Mouse (Mus musculus) urinary bladder, postnatal 25 days (tissue): ENCODE measurements around the gene Cd300lg.

Experiments
- DNase-seq: peaks from one replicate; pipeline ENCODE4 v3.0.0; 2022; ENCODE audit warnings: low spot score

Gene Cd300lg

GRCm38 (mm10) chr11:102051954-102052353, 10.6 kb downstream of the Cd300lg start:
- no peak for DNase-seq

GRCm38 (mm10) chr11:102052697-102053096, 11.4 kb downstream of the Cd300lg start:
- no peak for DNase-seq

- DNase-seq: no peak
Measured at GRCm38 (mm10) chr11:102053183-102053582, 11.9 kb downstream of the Cd300lg start.

GRCm38 (mm10) chr11:102053847-102054246, 12.5 kb downstream of the Cd300lg start:
- DNase-seq: peak; percentile 52

- peak; percentile 74 for DNase-seq
Measured at GRCm38 (mm10) chr11:102061236-102061940, 20.1 kb downstream of the Cd300lg start.

- DNase-seq: no peak
Measured at GRCm38 (mm10) chr11:102061941-102062473, 20.7 kb downstream of the Cd300lg start.

GRCm38 (mm10) chr11:102063076-102063475, 21.8 kb downstream of the Cd300lg start:
- no peak for DNase-seq

- no peak for DNase-seq
Measured at GRCm38 (mm10) chr11:102068969-102069368, 27.7 kb downstream of the Cd300lg start.

GRCm38 (mm10) chr11:102069633-102070032, 28.3 kb downstream of the Cd300lg start:
- no peak for DNase-seq

GRCm38 (mm10) chr11:102070426-102070825, 29.1 kb downstream of the Cd300lg start:
- DNase-seq: no peak

GRCm38 (mm10) chr11:102072729-102073128, 31.4 kb downstream of the Cd300lg start:
- no peak for DNase-seq

GRCm38 (mm10) chr11:102073722-102074121, 32.4 kb downstream of the Cd300lg start:
- no peak for DNase-seq

- DNase-seq: peak; percentile 44
Measured at GRCm38 (mm10) chr11:102082322-102082721, 41.0 kb downstream of the Cd300lg start.

GRCm38 (mm10) chr11:102083193-102083592, 41.9 kb downstream of the Cd300lg start:
- no peak for DNase-seq

- no peak for DNase-seq
Measured at GRCm38 (mm10) chr11:102084159-102084558, 42.9 kb downstream of the Cd300lg start.

GRCm38 (mm10) chr11:102086331-102086730, 45.0 kb downstream of the Cd300lg start:
- no peak for DNase-seq

- peak; percentile 65 for DNase-seq
Measured at GRCm38 (mm10) chr11:102087081-102087751, 45.9 kb downstream of the Cd300lg start.

- peak; percentile 56 for DNase-seq
Measured at GRCm38 (mm10) chr11:102087931-102088898, 46.9 kb downstream of the Cd300lg start, which contains the start of gene Mpp2. Gene Mpp2, minus strand, starts transcription at chr11:102088515.

GRCm38 (mm10) chr11:102089088-102089808, 47.9 kb downstream of the Cd300lg start:
- DNase-seq: peak; percentile 43

GRCm38 (mm10) chr11:102095676-102096075, 54.4 kb downstream of the Cd300lg start:
- DNase-seq: no peak

GRCm38 (mm10) chr11:102096446-102096845, 55.1 kb downstream of the Cd300lg start:
- no peak for DNase-seq
